Mouse (Mus musculus) embryonic fibroblast, embryonic 13.5 days (primary cell): ENCODE results near the gene Hpcal1.
"Not testable (repeated sequence)": the region's sequence is repeated elsewhere in the genome, so short reads cannot be mapped to it uniquely, and the experiment has no call there.

ENCODE experiments used
- CTCF ChIP-seq: IDR thresholded peaks from 2 replicates; pipeline ENCODE4 v1.5.1; 2011; ENCODE audit warnings: mild to moderate bottlenecking, control low read depth, low read length, moderate library complexity, borderline replicate concordance; ENCODE audit not compliant: insufficient read depth
- POLR2A ChIP-seq: IDR thresholded peaks from 2 replicates; pipeline ENCODE4 v1.6.1; 2011; ENCODE audit warnings: low read depth, mild to moderate bottlenecking, control low read depth, low read length, moderate library complexity

DNA sequence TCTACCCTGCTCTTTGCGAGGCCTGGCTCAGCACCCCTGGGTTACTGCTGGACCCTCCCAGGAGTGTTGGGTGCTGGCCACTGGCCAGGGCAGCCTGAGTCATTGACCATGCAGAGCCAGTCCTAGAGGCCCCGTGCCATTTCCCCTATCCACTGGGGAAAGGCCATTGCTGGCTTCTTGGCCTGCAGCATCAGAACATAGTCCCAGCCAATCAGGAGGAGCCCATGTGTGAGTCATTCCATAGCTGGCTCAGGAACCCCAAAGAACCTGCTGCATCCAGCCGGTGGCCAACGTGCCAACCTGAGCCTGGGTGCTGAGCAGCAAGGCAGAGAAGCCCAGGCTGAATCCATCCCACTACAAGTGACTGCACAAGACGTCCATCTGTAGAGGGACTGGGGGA lies 83.1 kb downstream of the Hpcal1 start:
- TF ChIP-seq CTCF, POLR2A: not testable (repeated sequence)
